Comparison of ENCODE assay signal across 18 mouse cellular contexts in genomic region chr3:98920417-98920816, GRCm38 (mm10). TPM values are rescaled to one million over a fixed set of nuclear protein-coding genes. Genes with fewer than 3 reads are reported as not detected.
"Had no signal": no experiment of that assay in that cellular context is flagged by ENCODE, and none has a peak within 500 bp of the region (broad histone marks: within the 10 kb centered on the region; RNA-seq: fewer than 3 reads in every experiment).

No protein-coding gene starts in this region.

- H3K9ac ChIP-seq: neural tube, embryonic 15.5 days; stomach, embryonic 15.5 days had no signal

- H3K27me3 ChIP-seq: neural tube, embryonic 15.5 days; stomach, embryonic 15.5 days had no signal

- H3K4me1 ChIP-seq: neural tube, embryonic 15.5 days; stomach, embryonic 15.5 days had no signal

- H3K4me3 ChIP-seq: neural tube, embryonic 15.5 days; stomach, embryonic 15.5 days had no signal

- H3K4me2 ChIP-seq: neural tube, embryonic 15.5 days; stomach, embryonic 15.5 days had no signal

- H3K9me3 ChIP-seq: neural tube, embryonic 15.5 days; stomach, embryonic 15.5 days had no signal

- H3K36me3 ChIP-seq: neural tube, embryonic 15.5 days; stomach, embryonic 15.5 days had no signal

- DNase-seq: retina, postnatal 1 day; right cerebral cortex, adult 18-20 months; right cerebral cortex, postnatal 14 days; right cerebral cortex, postnatal 25 days; right cerebral cortex, postnatal 4 days; spleen, adult 18-20 months; thymus, adult 18-20 months; thymus, adult 2 months; thymus, postnatal 14 days; thymus, postnatal 25 days; thymus, postnatal 36 days; thymus, postnatal 4 days had no signal

- H3K27ac ChIP-seq: neural tube, embryonic 15.5 days; stomach, embryonic 15.5 days; stomach, postnatal 0 days had no signal

RNA-seq across cellular contexts. Expression of gene Hao2, which starts 27.4 kb away (rescaled TPM):
- total RNA-seq: neutrophil, adult 5-6 weeks had no signal
- polyA plus RNA-seq: neural tube, embryonic 14.5 days; stomach, embryonic 14.5 days; stomach, postnatal 0 days had no signal
